Mouse (Mus musculus): Measurements from ENCODE around the gene Erp29. TPM values are rescaled to one million over a fixed set of nuclear protein-coding genes. Genes with fewer than 3 reads are reported as not detected.

Erp29 gene
- total and polyA plus RNA-seq, 2 experiments from 2014 or later = 123 to 187 TPM

DNA sequence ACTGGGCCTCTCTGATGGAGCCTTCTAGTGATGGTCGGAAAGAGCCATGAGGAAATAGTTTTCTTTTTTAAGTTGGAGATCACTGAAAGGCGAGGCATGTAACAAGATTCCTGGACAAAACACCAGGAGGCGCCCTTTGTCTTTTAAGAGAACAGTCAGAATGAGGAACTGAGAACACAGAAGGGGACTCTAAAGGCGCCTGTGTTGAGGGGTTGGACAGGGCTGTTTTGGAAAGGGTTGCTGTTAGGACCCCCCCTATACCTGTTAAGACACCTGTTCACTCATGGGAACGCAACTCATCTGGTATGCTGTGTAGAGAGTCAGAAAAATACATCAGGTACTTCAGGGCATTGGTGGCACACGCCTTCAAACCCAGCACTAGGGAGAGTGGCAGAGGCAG, 2.3 kb downstream of the Erp29 start:
- WGBS = 59% methylated on average over 6 of the region's 6 CpGs
- no peak overlapping the region for H3K9ac ChIP-seq
- peaks cover 51% of the 10 kb centered on the region for H3K36me3 ChIP-seq (ENCODE audit: insufficient read depth)
- TF ChIP-seq CTCF (IDR thresholded peaks at IDR 0.05; ENCODE audit: low read depth) = peak; percentile 43; the same call in 1 of the 2 replicates
- H3K4me1 ChIP-seq (ENCODE audit: insufficient read depth) = no peaks in the 10 kb centered on the region
- H3K27me3 ChIP-seq (ENCODE audit: insufficient read depth, low read length) = no peaks in the 10 kb centered on the region
- peak; percentile 54 for DNase-seq
- no peak overlapping the region for H3K4me3 ChIP-seq (ENCODE audit: low read depth, low read length)
- H3K27ac ChIP-seq (ENCODE audit: low read depth, low read length) = no peak overlapping the region
- H3K4me2 ChIP-seq (ENCODE audit: low read depth) = no peak overlapping the region
- H3K9me3 ChIP-seq (ENCODE audit: low read length) = no peaks in the 10 kb centered on the region
- ATAC-seq = no peak

DNA sequence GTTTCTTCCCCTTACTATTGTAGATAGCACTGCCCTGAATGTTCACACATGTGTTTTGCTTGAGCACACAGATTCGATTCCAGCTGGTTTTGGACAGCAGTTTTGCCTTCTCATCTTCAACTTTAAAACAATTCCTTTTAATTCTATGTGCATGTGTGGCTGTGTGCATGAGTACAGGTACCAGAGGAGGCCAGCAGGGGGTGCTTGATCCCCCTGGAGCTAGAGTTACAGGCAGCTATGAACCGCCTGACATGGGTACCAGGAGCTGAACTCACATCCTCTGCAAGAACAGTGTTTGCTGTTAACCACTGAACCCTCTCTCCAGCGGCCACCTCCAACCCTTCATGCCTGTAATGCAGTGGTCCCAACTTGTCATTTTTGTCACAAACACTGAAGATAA, 3.9 kb downstream of the Erp29 start:
- peak; percentile 47 for TF ChIP-seq CTCF (IDR thresholded peaks at IDR 0.05; ENCODE audit: low read depth)
- 92% methylated on average over 3 of the region's 3 CpGs for WGBS
- Histone ChIP-seq H3K27ac (ENCODE audit: low read depth, low read length) (no peak overlapping the region), H3K36me3 (ENCODE audit: insufficient read depth) (peaks cover 65% of the 10 kb centered on the region), H3K4me2 (ENCODE audit: low read depth) (no peak overlapping the region), H3K4me3 (ENCODE audit: low read depth, low read length) (no peak overlapping the region), H3K4me1 (ENCODE audit: insufficient read depth) (no peaks in the 10 kb centered on the region), H3K9ac (no peak overlapping the region), H3K27me3 (ENCODE audit: insufficient read depth, low read length) (no peaks in the 10 kb centered on the region), H3K9me3 (ENCODE audit: low read length) (no peaks in the 10 kb centered on the region)
- ATAC-seq = no peak
- no peak for DNase-seq

DNA sequence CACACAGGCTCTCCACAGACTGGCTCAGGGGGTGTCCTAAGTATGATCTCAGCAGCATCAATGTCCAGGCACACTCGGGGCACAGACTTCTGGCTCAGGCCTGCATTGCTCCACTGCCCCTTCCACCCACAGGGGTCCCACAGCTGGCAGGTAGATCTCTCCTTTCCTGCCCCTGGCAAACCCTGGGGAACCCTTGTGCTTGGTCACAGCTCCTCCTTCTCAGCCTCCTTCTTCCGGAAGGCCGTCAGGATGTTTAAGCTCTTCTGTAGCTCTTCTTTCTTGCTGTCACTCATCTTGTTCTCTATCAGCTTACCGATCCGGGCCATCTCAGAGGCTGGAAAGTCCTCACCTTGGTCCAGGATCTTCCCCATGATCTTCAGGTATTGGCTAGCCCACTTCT, 7.4 kb downstream of the Erp29 start:
- DNase-seq (no peak), ATAC-seq (no peak)
- TF ChIP-seq CTCF (IDR thresholded peaks at IDR 0.05; ENCODE audit: low read depth) = no peak
- H3K4me3 ChIP-seq (ENCODE audit: low read depth, low read length) = no peak overlapping the region
- no peak overlapping the region for H3K4me2 ChIP-seq (ENCODE audit: low read depth)
- H3K27ac ChIP-seq (ENCODE audit: low read depth, low read length) = no peak overlapping the region
- 93% methylated on average over 5 of the region's 5 CpGs for WGBS
- no peaks in the 10 kb centered on the region for H3K27me3 ChIP-seq (ENCODE audit: insufficient read depth, low read length)
- no peaks in the 10 kb centered on the region for H3K9me3 ChIP-seq (ENCODE audit: low read length)
- no peaks in the 10 kb centered on the region for H3K4me1 ChIP-seq (ENCODE audit: insufficient read depth)
- no peak overlapping the region for H3K9ac ChIP-seq
- H3K36me3 ChIP-seq (ENCODE audit: insufficient read depth) = peaks cover 80% of the 10 kb centered on the region

DNA sequence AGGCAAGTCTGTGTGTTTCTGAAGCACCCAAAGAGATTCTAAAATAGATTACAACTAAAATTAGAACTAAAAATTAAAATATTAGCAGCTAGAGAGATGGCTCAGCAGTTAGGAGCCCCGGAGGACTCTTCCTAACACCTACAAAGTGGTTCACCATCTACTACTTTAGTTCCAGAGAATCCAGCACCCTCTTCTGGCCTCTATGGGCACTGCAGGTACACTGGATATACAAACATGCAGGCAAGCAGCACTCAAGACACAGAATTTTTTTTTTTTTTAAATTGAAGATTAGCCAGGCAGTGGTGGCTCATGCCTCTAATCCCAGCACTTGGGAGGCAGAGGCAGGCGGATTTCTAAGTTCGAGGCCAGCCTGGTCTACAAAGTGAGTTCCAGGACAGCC, 8.8 kb downstream of the Erp29 start:
- WGBS = 91% methylated on average over 3 of the region's 3 CpGs
- peak; percentile 64 for TF ChIP-seq CTCF (IDR thresholded peaks at IDR 0.05; ENCODE audit: low read depth)
- no peak for ATAC-seq

GRCm38 (mm10) chr5:121438756-121439155, 13.6 kb downstream of the Erp29 start:
- Histone ChIP-seq H3K27ac (ENCODE audit: low read depth, low read length) (no peak overlapping the region), H3K36me3 (ENCODE audit: insufficient read depth) (peaks cover 78% of the 10 kb centered on the region), H3K27me3 (ENCODE audit: insufficient read depth, low read length) (no peaks in the 10 kb centered on the region), H3K4me3 (ENCODE audit: low read depth, low read length) (no peak overlapping the region), H3K4me1 (ENCODE audit: insufficient read depth) (no peaks in the 10 kb centered on the region), H3K9ac (no peak overlapping the region), H3K4me2 (ENCODE audit: low read depth) (no peak overlapping the region), H3K9me3 (ENCODE audit: low read length) (no peaks in the 10 kb centered on the region)
- 94% methylated on average over 11 of the region's 11 CpGs for WGBS
- TF ChIP-seq CTCF (IDR thresholded peaks at IDR 0.05; ENCODE audit: low read depth) = no peak
- ATAC-seq (no peak), DNase-seq (no peak)

More for the DNA sequence above, 8.8 kb downstream of the Erp29 start:
- no peak overlapping the region for H3K4me3 ChIP-seq (ENCODE audit: low read depth, low read length)
- H3K4me2 ChIP-seq (ENCODE audit: low read depth) = no peak overlapping the region
- peaks cover 81% of the 10 kb centered on the region for H3K36me3 ChIP-seq (ENCODE audit: insufficient read depth)
- no peaks in the 10 kb centered on the region for H3K9me3 ChIP-seq (ENCODE audit: low read length)
- no peaks in the 10 kb centered on the region for H3K4me1 ChIP-seq (ENCODE audit: insufficient read depth)
- no peak overlapping the region for H3K27ac ChIP-seq (ENCODE audit: low read depth, low read length)
- H3K9ac ChIP-seq = no peak overlapping the region
- DNase-seq = peak; percentile 64
- H3K27me3 ChIP-seq (ENCODE audit: insufficient read depth, low read length) = no peaks in the 10 kb centered on the region

DNA sequence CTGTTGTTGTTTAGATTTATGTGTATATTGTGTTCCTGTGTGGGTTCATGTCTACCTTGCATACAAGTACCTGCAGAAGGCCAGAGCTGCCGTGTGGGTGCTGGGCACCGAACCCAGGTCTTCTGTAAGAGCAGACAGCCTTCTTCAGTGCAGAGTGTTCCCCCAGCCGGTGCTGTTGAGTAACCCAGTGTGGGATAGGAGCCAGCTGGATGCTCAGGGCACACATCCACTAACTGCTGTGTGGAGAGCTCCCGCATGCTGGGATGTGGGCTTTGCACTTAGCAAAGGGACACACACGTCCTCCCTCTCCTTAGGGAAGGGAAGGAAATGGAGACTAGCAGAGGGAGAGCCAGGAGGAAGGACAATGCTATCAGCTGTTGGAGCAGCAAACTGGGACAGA, 14.2 kb downstream of the Erp29 start:
- Histone ChIP-seq H3K4me1 (ENCODE audit: insufficient read depth) (no peaks in the 10 kb centered on the region), H3K27me3 (ENCODE audit: insufficient read depth, low read length) (no peaks in the 10 kb centered on the region), H3K9me3 (ENCODE audit: low read length) (no peaks in the 10 kb centered on the region), H3K4me3 (ENCODE audit: low read depth, low read length) (no peak overlapping the region), H3K9ac (no peak overlapping the region), H3K4me2 (ENCODE audit: low read depth) (no peak overlapping the region), H3K27ac (ENCODE audit: low read depth, low read length) (no peak overlapping the region), H3K36me3 (ENCODE audit: insufficient read depth) (peaks cover 82% of the 10 kb centered on the region)
- DNase-seq (no peak), ATAC-seq (no peak)
- no peak for TF ChIP-seq CTCF (IDR thresholded peaks at IDR 0.05; ENCODE audit: low read depth)
- WGBS = 87% methylated on average over 5 of the region's 5 CpGs

DNA sequence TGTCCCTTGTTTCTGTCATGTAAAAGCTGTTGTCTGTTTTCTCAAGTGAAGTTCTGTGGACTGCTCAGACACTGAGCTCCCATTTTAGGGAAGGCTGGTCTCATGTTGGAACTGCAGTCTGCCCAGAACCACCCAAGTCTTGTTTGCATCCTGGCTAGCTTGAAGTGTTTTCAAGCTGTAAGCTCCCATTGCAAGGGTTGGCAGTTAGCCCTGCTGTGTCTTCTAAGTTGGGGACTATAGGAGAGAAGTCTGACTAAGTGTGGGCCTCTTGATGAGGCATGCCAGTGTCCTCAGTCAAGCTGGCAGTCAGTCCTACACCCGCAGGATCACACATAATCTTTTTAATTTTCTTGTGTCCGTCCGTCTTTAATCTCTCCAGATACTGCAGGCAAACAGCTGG, 23.4 kb downstream of the Erp29 start:
- Histone ChIP-seq H3K4me3 (ENCODE audit: low read depth, low read length) (no peak overlapping the region), H3K27me3 (ENCODE audit: insufficient read depth, low read length) (no peaks in the 10 kb centered on the region), H3K4me1 (ENCODE audit: insufficient read depth) (no peaks in the 10 kb centered on the region), H3K27ac (ENCODE audit: low read depth, low read length) (no peak overlapping the region), H3K9me3 (ENCODE audit: low read length) (no peaks in the 10 kb centered on the region), H3K9ac (no peak overlapping the region), H3K36me3 (ENCODE audit: insufficient read depth) (peaks cover 95% of the 10 kb centered on the region), H3K4me2 (ENCODE audit: low read depth) (no peak overlapping the region)
- TF ChIP-seq CTCF (IDR thresholded peaks at IDR 0.05; ENCODE audit: low read depth) = no peak
- 94% methylated on average over 3 of the region's 3 CpGs for WGBS
- no peak for ATAC-seq
- no peak for DNase-seq

DNA sequence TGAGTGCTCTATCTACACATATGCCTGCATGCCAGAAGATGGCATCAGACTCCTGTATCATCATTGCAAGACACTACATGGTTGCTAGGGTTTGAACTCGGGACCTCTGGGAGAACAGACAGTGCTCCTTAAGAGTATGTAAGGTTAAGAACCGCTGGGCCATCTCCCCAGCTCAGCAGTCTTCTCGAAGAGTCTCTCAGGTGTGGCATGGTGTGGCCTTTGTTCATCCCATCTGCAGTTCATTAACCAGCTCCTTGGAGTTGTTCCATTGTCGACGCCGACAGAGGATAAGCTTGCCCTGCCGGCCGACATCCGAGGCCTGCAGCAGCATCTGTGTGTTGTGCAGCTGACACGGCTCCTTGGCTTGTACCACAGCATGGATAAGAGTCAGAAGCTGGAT, 29.0 kb downstream of the Erp29 start:
- 91% methylated on average over 10 of the region's 10 CpGs for WGBS
- no peak overlapping the region for H3K4me2 ChIP-seq (ENCODE audit: low read depth)
- H3K9ac ChIP-seq = no peak overlapping the region
- no peaks in the 10 kb centered on the region for H3K9me3 ChIP-seq (ENCODE audit: low read length)
- no peak for ATAC-seq
- no peak overlapping the region for H3K27ac ChIP-seq (ENCODE audit: low read depth, low read length)
- no peak for TF ChIP-seq CTCF (IDR thresholded peaks at IDR 0.05; ENCODE audit: low read depth)
- DNase-seq = no peak
- no peaks in the 10 kb centered on the region for H3K27me3 ChIP-seq (ENCODE audit: insufficient read depth, low read length)
- no peak overlapping the region for H3K4me3 ChIP-seq (ENCODE audit: low read depth, low read length)
- H3K4me1 ChIP-seq (ENCODE audit: insufficient read depth) = no peaks in the 10 kb centered on the region
- peaks cover 95% of the 10 kb centered on the region for H3K36me3 ChIP-seq (ENCODE audit: insufficient read depth)

All from forebrain, postnatal 0 days (tissue).